Mouse (Mus musculus) liver, embryonic 14.5 days (tissue): ENCODE measurements at regions not wholly inside any gene's neighbourhood (a gene's known extent, or its start where the extent isn't known, plus 50 kb on each side); places are given as distances from the start of the nearest gene placed in this dataset.

Experiments
- CTCF ChIP-seq: IDR thresholded peaks from 2 replicates; pipeline ENCODE4 v1.5.1; 2016; ENCODE audit warnings: antibody characterized with exemption, low read depth, control low read depth
- EP300 ChIP-seq: IDR thresholded peaks from 2 replicates; pipeline ENCODE4 v1.6.1; 2016; ENCODE audit warnings: antibody characterized with exemption, low read depth

GRCm38 (mm10) chr8:79542461-79542860 lies 97.0 kb upstream of the Otud4 start:
- TF ChIP-seq CTCF (no peak), EP300 (no peak)
